Mouse (Mus musculus): ENCODE data around the gene Galnt6. TPM values are rescaled to one million over a fixed set of nuclear protein-coding genes. Genes with fewer than 3 reads are reported as not detected.
"Not testable (repeated sequence)": the region's sequence is repeated elsewhere in the genome, so short reads cannot be mapped to it uniquely, and the experiment has no call there.

Gene Galnt6
- polyA plus RNA-seq (2012), result 0.04 and 0.06 TPM in 2 replicates

- peak within 1 kb of the TSS; percentile 34 for H3K4me3 ChIP-seq (replicated peaks)
- H3K27me3 ChIP-seq (ENCODE audit: control insufficient read depth), result peaks cover 80% of the 10 kb centered on the region
- no peak for TF ChIP-seq TAL1 (IDR thresholded peaks at IDR 0.05; ENCODE audit: low read length)
- TF ChIP-seq GATA1 (IDR thresholded peaks at IDR 0.05; ENCODE audit: low read length), result no peak
- H3K36me3 ChIP-seq (ENCODE audit: control insufficient read depth), result no peaks in the 10 kb centered on the region
- H3K9me3 ChIP-seq (ENCODE audit: control insufficient read depth, low read length), result peaks cover 10% of the 10 kb centered on the region
- H3K4me1 ChIP-seq (ENCODE audit: control insufficient read depth), result peaks cover 24% of the 10 kb centered on the region
Measured at GRCm38 (mm10) chr15:100729281-100729985, at the start of gene Galnt6. Gene Galnt6 (minus strand): TSS chr15:100729376.

- Histone ChIP-seq H3K36me3 (ENCODE audit: control insufficient read depth) (no peaks in the 10 kb centered on the region), H3K27me3 (ENCODE audit: control insufficient read depth) (no peaks in the 10 kb centered on the region), H3K9me3 (ENCODE audit: control insufficient read depth, low read length) (no peaks in the 10 kb centered on the region; the same call in 1 of the 2 replicates), H3K4me1 (ENCODE audit: control insufficient read depth) (no peaks in the 10 kb centered on the region), H3K4me3 (replicated peaks) (no peak overlapping the region)
- TF ChIP-seq GATA1 (IDR thresholded peaks at IDR 0.05; ENCODE audit: low read length) (no peak), TAL1 (IDR thresholded peaks at IDR 0.05; ENCODE audit: low read length) (no peak)
Measured at GRCm38 (mm10) chr15:100777020-100778016, 48.1 kb upstream of the Galnt6 start.

DNA sequence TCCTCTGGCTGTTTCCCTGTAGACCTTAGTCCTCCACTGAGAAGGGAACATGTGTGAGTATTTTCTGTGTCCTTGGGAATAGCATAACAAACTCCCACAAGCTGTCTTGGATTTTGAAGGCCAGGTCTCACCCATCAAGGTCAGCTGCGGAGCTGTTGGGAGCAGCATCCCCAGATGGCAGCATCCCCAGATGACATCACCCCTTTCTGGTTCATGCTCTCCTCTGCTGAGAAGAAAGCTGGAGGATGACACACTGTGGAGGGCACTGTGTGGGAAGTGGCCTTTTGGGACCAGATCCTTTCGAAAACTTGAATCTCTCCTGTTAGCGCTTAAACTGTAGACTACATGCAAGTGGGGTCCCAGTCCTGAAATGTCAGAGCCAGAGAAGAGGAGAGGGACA, 47.2 kb upstream of the Galnt6 start:
- H3K36me3 ChIP-seq (ENCODE audit: control insufficient read depth), result no peaks in the 10 kb centered on the region
- no peak overlapping the region for H3K4me3 ChIP-seq (replicated peaks)
- H3K9me3 ChIP-seq (ENCODE audit: control insufficient read depth, low read length), result no peaks in the 10 kb centered on the region; the same call in 1 of the 2 replicates
- no peaks in the 10 kb centered on the region for H3K4me1 ChIP-seq (ENCODE audit: control insufficient read depth)
- TF ChIP-seq TAL1 (IDR thresholded peaks at IDR 0.05; ENCODE audit: low read length) (no peak), GATA1 (IDR thresholded peaks at IDR 0.05; ENCODE audit: low read length) (no peak)
- no peaks in the 10 kb centered on the region for H3K27me3 ChIP-seq (ENCODE audit: control insufficient read depth)

DNA sequence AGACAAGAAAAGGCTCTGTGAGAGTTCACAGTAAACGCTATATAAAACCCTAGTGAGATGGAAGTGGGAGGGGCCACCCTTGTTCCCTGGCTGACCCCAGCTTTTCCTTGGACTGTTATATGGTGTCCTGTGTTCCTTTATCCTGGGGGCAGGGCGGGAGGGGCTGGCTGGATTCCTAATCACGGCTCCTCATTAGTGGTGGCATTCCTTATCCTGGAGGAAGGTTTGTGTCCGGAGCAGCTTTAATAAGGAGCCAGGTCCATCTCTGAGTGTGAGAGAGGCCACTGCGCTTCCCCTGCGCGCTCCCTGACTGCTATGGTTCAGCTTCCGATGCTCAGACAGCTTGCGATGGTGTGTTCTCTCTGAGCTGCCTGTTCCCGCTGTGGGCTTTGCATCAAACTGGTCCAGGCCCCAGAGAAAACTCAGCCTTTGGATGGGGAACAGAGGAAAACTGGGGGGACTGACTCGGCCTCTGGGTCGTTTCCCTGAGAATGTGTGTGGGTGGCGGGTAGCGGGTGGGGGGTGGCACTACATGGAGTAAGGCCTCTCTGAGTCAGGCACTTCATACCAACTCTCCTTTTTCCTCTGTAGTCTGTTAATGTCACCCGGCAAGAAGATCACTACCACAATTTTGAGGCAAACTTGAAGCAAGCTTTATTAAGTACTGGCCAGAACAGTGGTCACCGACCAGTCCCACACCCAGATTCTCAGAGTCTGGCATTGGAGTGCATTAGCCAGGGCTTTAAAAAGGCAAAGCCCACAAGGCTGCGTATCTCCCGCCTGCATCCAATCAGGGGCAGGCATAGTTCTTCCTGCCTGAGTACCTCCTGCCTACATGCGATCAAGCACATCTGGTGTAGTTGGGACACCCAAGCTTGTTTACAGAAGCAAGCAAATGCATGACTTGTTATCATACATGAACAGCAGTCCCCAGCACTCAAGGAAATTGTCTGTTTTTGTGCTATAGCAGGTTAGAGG, 46.3 kb upstream of the Galnt6 start:
- Histone ChIP-seq H3K4me1 (ENCODE audit: control insufficient read depth) (no peaks in the 10 kb centered on the region), H3K9me3 (ENCODE audit: control insufficient read depth, low read length) (peaks cover 6% of the 10 kb centered on the region; the same call in 1 of the 2 replicates), H3K27me3 (ENCODE audit: control insufficient read depth) (no peaks in the 10 kb centered on the region), H3K4me3 (replicated peaks) (no peak overlapping the region), H3K36me3 (ENCODE audit: control insufficient read depth) (no peaks in the 10 kb centered on the region)
- no peak for TF ChIP-seq TAL1 (IDR thresholded peaks at IDR 0.05; ENCODE audit: low read length)
- TF ChIP-seq GATA1 (IDR thresholded peaks at IDR 0.05; ENCODE audit: low read length), result no peak

GRCm38 (mm10) chr15:100773859-100774258, 44.7 kb upstream of the Galnt6 start:
- H3K36me3 ChIP-seq (ENCODE audit: control insufficient read depth); H3K4me3 ChIP-seq (replicated peaks); H3K4me1 ChIP-seq (ENCODE audit: control insufficient read depth); H3K27me3 ChIP-seq (ENCODE audit: control insufficient read depth): not testable (repeated sequence)
- H3K9me3 ChIP-seq (ENCODE audit: control insufficient read depth, low read length), result peaks cover 19% of the 10 kb centered on the region

GRCm38 (mm10) chr15:100772685-100773084, 43.5 kb upstream of the Galnt6 start:
- no peak for TF ChIP-seq TAL1 (IDR thresholded peaks at IDR 0.05; ENCODE audit: low read length)
- no peak for TF ChIP-seq GATA1 (IDR thresholded peaks at IDR 0.05; ENCODE audit: low read length)
- H3K4me1 ChIP-seq (ENCODE audit: control insufficient read depth), result no peaks in the 10 kb centered on the region
- peaks cover 7% of the 10 kb centered on the region; the same call in 1 of the 2 replicates for H3K27me3 ChIP-seq (ENCODE audit: control insufficient read depth)
- no peak overlapping the region for H3K4me3 ChIP-seq (replicated peaks)
- no peaks in the 10 kb centered on the region for H3K36me3 ChIP-seq (ENCODE audit: control insufficient read depth)
- H3K9me3 ChIP-seq (ENCODE audit: control insufficient read depth, low read length), result peaks cover 29% of the 10 kb centered on the region

DNA sequence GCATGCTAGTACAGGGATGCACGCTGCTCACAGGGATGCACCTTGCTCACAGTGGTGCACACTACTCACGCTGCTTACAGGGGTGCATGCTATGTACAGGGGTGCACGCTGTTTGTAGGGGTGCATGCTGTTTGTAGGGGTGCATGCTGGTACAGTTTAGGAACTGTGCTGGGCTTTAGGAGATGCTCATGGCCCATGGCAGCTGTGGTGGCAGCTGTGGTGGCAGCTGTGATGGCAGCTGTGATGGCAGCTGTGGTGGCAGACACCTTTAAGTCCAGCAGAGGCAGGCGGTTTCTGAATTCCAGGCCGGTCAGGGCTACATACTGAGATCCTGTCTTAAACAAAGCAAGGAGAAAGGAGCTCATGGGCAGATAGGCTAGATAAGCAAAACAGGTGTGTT, 41.2 kb upstream of the Galnt6 start:
- H3K4me1 ChIP-seq (ENCODE audit: control insufficient read depth), result no peaks in the 10 kb centered on the region
- H3K9me3 ChIP-seq (ENCODE audit: control insufficient read depth, low read length), result peaks cover 29% of the 10 kb centered on the region
- no peaks in the 10 kb centered on the region for H3K36me3 ChIP-seq (ENCODE audit: control insufficient read depth)
- no peak overlapping the region for H3K4me3 ChIP-seq (replicated peaks)
- TF ChIP-seq GATA1 (IDR thresholded peaks at IDR 0.05; ENCODE audit: low read length) (no peak), TAL1 (IDR thresholded peaks at IDR 0.05; ENCODE audit: low read length) (no peak)
- H3K27me3 ChIP-seq (ENCODE audit: control insufficient read depth), result peaks cover 20% of the 10 kb centered on the region

DNA sequence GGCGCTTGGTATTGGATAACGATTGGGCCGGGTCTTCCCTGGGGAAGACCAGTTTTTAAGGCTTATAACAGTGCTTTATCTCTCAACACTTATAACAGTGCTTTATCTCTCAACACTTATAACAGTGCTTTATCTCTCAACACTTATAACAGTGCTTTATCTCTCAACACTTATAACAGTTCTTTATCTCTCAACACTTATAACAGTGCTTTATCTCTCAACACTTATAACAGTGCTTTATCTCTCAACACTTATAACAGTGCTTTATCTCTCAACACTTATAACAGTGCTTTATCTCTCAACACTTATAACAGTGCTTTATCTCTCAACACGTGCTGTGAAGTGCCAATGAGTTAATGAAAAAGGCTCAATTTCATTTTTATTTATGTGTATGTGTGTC, 39.8 kb upstream of the Galnt6 start:
- Histone ChIP-seq H3K27me3 (ENCODE audit: control insufficient read depth) (peaks cover 33% of the 10 kb centered on the region), H3K9me3 (ENCODE audit: control insufficient read depth, low read length) (peaks cover 29% of the 10 kb centered on the region)
- H3K4me3 ChIP-seq (replicated peaks); H3K4me1 ChIP-seq (ENCODE audit: control insufficient read depth); H3K36me3 ChIP-seq (ENCODE audit: control insufficient read depth): not testable (repeated sequence)

Data from erythroblast, embryonic 14.5 days (primary cell).